Mouse (Mus musculus): ENCODE results near the gene Zfp398. TPM values are rescaled to one million over a fixed set of nuclear protein-coding genes. Genes with fewer than 3 reads are reported as not detected.
A peak's percentile ranks its signal among the peaks of the same experiment; 100 is the strongest.
"Not testable (repeated sequence)": the region's sequence is repeated elsewhere in the genome, so short reads cannot be mapped to it uniquely, and the experiment has no call there.

Zfp398 gene
- polyA plus RNA-seq, 1 experiment from 2014 or later, result 3.7 TPM

DNA sequence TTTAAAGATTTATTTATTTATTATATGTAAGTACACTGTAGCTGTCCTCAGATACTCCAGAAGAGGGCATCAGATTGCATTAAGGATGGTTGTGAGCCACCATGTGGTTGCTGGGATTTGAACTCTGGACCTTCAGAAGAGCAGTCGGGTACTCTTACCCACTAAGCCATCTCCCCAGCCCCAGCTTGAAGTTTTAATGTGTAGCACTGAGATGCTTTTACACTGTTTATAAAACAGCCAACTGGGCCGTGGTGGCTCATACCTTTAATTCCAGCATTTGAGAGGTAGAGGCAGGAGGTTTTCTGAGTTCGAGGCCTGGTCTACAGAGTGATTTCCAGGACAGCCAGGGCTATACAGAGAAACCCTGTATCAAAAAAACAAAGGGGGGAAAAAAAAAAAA lies 22.3 kb downstream of the Zfp398 start:
- not testable (repeated sequence) for H3K4me3 ChIP-seq; H3K4me1 ChIP-seq; H3K27me3 ChIP-seq (replicated peaks); H3K4me2 ChIP-seq; H3K9me3 ChIP-seq; H3K9ac ChIP-seq; ATAC-seq (ENCODE audit: extremely low read depth, insufficient number of reproducible peaks, low FRiP score, low TSS enrichment); H3K27ac ChIP-seq (replicated peaks)
- 82% methylated on average over 3 of the region's 3 CpGs for WGBS
- H3K36me3 ChIP-seq, result peaks cover 29% of the 10 kb centered on the region

DNA sequence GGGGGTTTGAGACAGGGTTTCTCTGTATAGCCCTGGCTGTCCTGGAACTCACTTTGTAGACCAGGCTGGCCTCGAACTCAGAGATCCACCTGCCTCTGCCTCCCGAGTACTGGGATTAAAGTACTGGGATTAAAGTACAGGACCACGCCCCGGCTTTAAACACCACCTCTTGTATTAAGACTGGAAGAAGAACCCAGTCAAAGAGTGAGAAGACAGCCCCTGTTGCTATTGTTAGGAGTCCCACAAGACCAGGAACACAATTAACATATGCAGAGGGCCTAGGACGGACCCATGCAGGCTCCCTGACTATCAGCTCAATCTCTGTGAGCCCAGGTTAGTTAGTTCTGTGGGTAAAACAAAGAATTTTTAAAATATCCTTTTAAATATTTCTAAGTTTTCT lies 36.8 kb downstream of the Zfp398 start:
- no peak overlapping the region for H3K27ac ChIP-seq (replicated peaks)
- ATAC-seq (ENCODE audit: extremely low read depth, insufficient number of reproducible peaks, low FRiP score, low TSS enrichment), result no peak
- 81% methylated on average over 5 of the region's 5 CpGs for WGBS

DNA sequence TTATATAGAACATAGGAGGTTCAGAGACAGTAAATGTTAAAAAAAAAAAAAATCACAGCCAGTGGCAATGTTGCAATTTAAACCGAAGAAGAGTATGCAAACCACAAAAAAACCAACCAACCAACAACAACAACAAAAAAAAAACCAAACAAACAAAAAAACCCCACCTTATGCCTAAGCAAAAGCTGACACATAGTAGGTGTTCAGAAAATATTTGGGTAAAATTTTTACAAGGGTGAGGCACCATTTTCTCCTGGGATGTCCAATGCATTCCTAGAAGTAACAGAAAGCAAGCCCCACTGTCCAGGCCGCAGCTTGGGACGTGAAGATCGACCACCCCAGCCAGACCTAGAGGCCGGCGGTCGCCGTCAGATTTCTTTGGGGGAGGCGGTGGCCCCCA lies 41.6 kb downstream of the Zfp398 start, which contains the start of gene Zfp282:
Zfp282 (plus strand) TSS at position 147 of the 400 bp plus-strand sequence.
- Histone ChIP-seq H3K9me3 (no peaks in the 10 kb centered on the region), H3K4me1 (peaks cover 19% of the 10 kb centered on the region), H3K27ac (replicated peaks) (peak within 1 kb of the TSS; percentile 98), H3K27me3 (replicated peaks) (no peaks in the 10 kb centered on the region), H3K4me3 (peak within 1 kb of the TSS; percentile 88), H3K9ac (peak within 1 kb of the TSS; percentile 96), H3K4me2 (peak within 1 kb of the TSS; percentile 92), H3K36me3 (peaks cover 25% of the 10 kb centered on the region)
- ATAC-seq (ENCODE audit: extremely low read depth, insufficient number of reproducible peaks, low FRiP score, low TSS enrichment), result no peak
- 7% methylated on average over 9 of the region's 9 CpGs for WGBS

More for the DNA sequence above, 36.8 kb downstream of the Zfp398 start:
- no peaks in the 10 kb centered on the region for H3K9me3 ChIP-seq
- H3K4me2 ChIP-seq, result no peak overlapping the region
- H3K9ac ChIP-seq, result no peak overlapping the region
- H3K27me3 ChIP-seq (replicated peaks), result no peaks in the 10 kb centered on the region
- H3K4me3 ChIP-seq, result no peak overlapping the region
- H3K4me1 ChIP-seq, result no peaks in the 10 kb centered on the region
- peaks cover 9% of the 10 kb centered on the region for H3K36me3 ChIP-seq

- Histone ChIP-seq H3K4me2 (peak overlapping the region; percentile 92), H3K9ac (peak overlapping the region; percentile 96), H3K36me3 (peaks cover 30% of the 10 kb centered on the region), H3K27me3 (replicated peaks) (no peaks in the 10 kb centered on the region), H3K4me1 (peaks cover 19% of the 10 kb centered on the region), H3K4me3 (peak overlapping the region; percentile 88), H3K27ac (replicated peaks) (peak overlapping the region; percentile 98), H3K9me3 (no peaks in the 10 kb centered on the region)
- peak; percentile 91 for ATAC-seq (ENCODE audit: extremely low read depth, insufficient number of reproducible peaks, low FRiP score, low TSS enrichment)
- WGBS, result under 1% methylated on average over 71 of the region's 71 CpGs
These were observed 42.1 kb downstream of the Zfp398 start for GRCm38 (mm10) chr6:47877461-47878132.

DNA sequence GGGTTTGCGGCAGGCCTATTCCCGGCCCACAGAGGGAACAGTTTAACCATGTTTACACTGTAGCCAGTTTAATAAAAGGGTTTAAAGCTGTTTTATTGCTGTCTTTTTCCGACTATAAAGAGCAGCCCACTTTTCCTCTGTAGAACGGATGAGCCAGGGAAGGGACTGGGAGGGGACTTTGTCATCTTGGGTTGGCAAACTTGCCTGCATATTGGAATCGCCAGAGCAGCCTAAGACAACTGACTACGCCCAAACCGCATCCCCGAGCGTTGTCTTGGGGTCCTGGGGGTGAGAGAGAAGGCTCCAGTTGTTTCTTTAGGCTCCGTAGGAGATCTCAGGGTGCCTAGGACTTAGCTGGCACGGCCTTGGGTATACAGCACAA lies 42.7 kb downstream of the Zfp398 start:
- Histone ChIP-seq H3K4me2 (peak overlapping the region; percentile 92), H3K4me3 (peak overlapping the region; percentile 88), H3K36me3 (peaks cover 35% of the 10 kb centered on the region), H3K4me1 (peaks cover 19% of the 10 kb centered on the region), H3K27ac (replicated peaks) (peak overlapping the region; percentile 98), H3K9ac (peak overlapping the region; percentile 96), H3K9me3 (no peaks in the 10 kb centered on the region), H3K27me3 (replicated peaks) (no peaks in the 10 kb centered on the region)
- ATAC-seq (ENCODE audit: extremely low read depth, insufficient number of reproducible peaks, low FRiP score, low TSS enrichment), result no peak
- WGBS, result under 1% methylated on average over 11 of the region's 11 CpGs

DNA sequence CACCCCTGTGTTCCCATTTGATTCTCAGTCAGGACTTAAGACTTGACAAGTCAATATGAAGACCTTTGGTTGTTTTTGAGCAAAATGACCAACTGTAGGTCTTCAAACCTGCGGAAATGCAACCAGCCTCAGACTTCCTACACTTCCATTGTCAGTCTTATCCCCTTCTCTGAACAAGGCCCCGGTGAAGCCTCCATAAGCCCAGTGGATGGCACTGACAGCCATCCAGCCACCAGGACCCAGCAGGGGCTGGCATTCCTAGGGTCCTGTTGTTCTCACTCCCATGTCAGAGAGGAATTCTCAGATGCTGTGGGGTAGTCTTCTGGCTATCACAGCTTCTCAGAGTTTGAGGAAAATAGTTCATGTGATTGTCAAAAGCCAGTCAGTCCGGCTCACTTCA lies 43.1 kb downstream of the Zfp398 start:
- Histone ChIP-seq H3K36me3 (peaks cover 40% of the 10 kb centered on the region), H3K9ac (peak overlapping the region; percentile 96), H3K27me3 (replicated peaks) (no peaks in the 10 kb centered on the region), H3K9me3 (no peaks in the 10 kb centered on the region), H3K4me3 (peak overlapping the region; percentile 88), H3K4me1 (peaks cover 19% of the 10 kb centered on the region), H3K4me2 (peak overlapping the region; percentile 92), H3K27ac (replicated peaks) (no peak overlapping the region)
- ATAC-seq (ENCODE audit: extremely low read depth, insufficient number of reproducible peaks, low FRiP score, low TSS enrichment), result no peak
- 56% methylated on average over 3 of the region's 3 CpGs for WGBS

DNA sequence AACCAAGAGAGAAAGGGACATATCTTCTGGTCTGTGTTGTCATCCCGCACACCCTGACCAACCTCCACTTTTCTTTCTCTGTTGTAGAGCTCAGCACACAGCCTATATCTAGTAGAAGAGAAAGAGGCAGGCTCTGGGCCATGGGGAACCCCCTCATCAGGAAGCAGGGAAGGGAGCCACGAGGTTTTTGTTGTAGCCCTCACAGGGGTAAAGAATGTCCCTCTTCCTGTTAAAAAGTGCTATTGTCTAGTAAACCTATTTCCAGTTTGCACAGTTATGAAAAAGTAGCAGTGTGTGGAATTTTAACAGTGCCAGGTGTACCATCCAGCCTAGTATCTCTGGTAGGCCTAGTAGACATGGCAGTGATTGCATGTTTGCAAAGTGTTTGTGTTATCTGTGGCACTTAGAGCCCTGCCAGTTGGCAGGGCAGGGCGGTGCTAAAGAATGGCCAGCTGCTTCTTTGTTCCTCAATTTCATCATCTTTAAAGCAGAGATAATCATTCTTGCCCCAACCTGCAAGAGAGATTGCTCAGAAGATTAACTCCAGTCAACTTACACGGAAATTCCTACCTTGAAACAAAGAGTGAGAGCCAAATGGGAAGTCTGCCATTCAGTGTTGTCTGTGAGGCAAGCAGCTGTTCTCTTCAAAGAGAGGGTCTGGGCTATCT lies 43.7 kb downstream of the Zfp398 start:
- H3K4me1 ChIP-seq, result peaks cover 19% of the 10 kb centered on the region
- peak overlapping the region; percentile 92 for H3K4me2 ChIP-seq
- peaks cover 46% of the 10 kb centered on the region for H3K36me3 ChIP-seq
- H3K9me3 ChIP-seq, result no peaks in the 10 kb centered on the region
- no peak for ATAC-seq (ENCODE audit: extremely low read depth, insufficient number of reproducible peaks, low FRiP score, low TSS enrichment)
- no peaks in the 10 kb centered on the region for H3K27me3 ChIP-seq (replicated peaks)
- H3K4me3 ChIP-seq, result peak overlapping the region; percentile 88
- WGBS, result 61% methylated on average over 4 of the region's 4 CpGs
- no peak overlapping the region for H3K27ac ChIP-seq (replicated peaks)
- H3K9ac ChIP-seq, result peak overlapping the region; percentile 96

GRCm38 (mm10) chr6:47880166-47880565 lies 44.7 kb downstream of the Zfp398 start:
- no peaks in the 10 kb centered on the region for H3K27me3 ChIP-seq (replicated peaks)
- no peak overlapping the region for H3K4me3 ChIP-seq
- WGBS, result 97% methylated on average over 10 of the region's 10 CpGs
- H3K36me3 ChIP-seq, result peaks cover 56% of the 10 kb centered on the region
- ATAC-seq (ENCODE audit: extremely low read depth, insufficient number of reproducible peaks, low FRiP score, low TSS enrichment), result no peak
- no peak overlapping the region for H3K9ac ChIP-seq
- no peak overlapping the region for H3K4me2 ChIP-seq
- H3K27ac ChIP-seq (replicated peaks), result no peak overlapping the region
- peaks cover 19% of the 10 kb centered on the region for H3K4me1 ChIP-seq
- no peaks in the 10 kb centered on the region for H3K9me3 ChIP-seq

DNA sequence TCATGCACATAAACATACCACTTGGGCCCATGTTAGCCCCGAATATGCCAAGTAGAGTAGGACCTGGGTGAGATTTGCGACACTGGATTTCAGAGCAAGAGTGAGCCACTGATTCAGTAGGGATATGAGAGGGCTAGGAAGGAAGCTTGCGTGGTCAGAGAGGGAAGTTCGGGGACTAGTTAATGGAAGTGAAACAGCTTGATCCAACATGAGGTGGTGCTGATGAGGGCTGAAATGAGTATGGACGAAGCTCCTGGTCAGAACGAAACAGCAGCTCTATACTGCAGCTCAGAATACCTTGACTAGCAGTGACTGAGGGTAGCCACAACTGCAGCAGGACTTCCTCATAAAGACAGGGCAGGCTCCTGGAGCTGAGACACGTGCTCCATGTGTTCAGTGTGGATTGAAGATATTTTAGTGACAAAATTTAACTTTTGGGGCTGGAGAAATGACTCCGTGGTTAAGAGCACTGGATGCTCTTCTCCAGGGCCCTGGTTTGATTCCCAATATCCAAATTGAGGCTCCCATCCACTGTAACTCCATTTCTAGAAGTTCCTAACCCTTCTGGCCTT lies 53.4 kb downstream of the Zfp398 start:
- Histone ChIP-seq H3K9ac (no peak overlapping the region), H3K27ac (replicated peaks) (no peak overlapping the region), H3K27me3 (replicated peaks) (no peaks in the 10 kb centered on the region), H3K36me3 (peaks cover 94% of the 10 kb centered on the region), H3K4me1 (no peaks in the 10 kb centered on the region), H3K4me3 (no peak overlapping the region), H3K4me2 (no peak overlapping the region), H3K9me3 (no peaks in the 10 kb centered on the region)
- WGBS, result 78% methylated on average over 8 of the region's 8 CpGs
- ATAC-seq (ENCODE audit: extremely low read depth, insufficient number of reproducible peaks, low FRiP score, low TSS enrichment), result no peak

DNA sequence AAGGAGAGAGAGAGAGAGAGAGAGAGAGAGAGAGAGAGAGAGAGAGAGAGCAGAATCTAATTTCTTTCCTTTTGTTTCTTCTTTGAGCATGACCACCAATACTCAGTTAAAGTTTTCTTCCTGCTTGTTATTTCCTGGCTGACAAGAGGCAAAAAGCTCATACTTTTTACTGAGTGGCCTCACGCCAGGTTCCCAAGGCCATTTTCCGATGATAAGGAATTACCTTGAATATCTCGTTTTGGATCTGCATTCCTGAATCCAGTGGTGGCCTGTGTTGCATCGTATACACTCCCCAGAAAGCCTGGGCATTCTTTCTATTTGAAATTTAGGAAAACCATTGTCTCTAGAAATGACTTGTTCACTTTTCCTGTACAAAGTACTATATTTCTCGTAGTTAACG lies 64.0 kb downstream of the Zfp398 start:
- Histone ChIP-seq H3K27ac (replicated peaks) (no peak overlapping the region), H3K4me2 (no peak overlapping the region), H3K4me1 (no peaks in the 10 kb centered on the region), H3K9me3 (peaks cover 3% of the 10 kb centered on the region; the same call in 1 of the 2 replicates), H3K27me3 (replicated peaks) (peaks cover 20% of the 10 kb centered on the region), H3K4me3 (no peak overlapping the region), H3K36me3 (peaks cover 75% of the 10 kb centered on the region), H3K9ac (no peak overlapping the region)
- WGBS, result 86% methylated on average over 6 of the region's 6 CpGs
- ATAC-seq (ENCODE audit: extremely low read depth, insufficient number of reproducible peaks, low FRiP score, low TSS enrichment), result no peak

GRCm38 (mm10) chr6:47903587-47903986 lies 68.1 kb downstream of the Zfp398 start:
- 80% methylated on average over 4 of the region's 4 CpGs for WGBS
- Histone ChIP-seq H3K36me3 (peaks cover 99% of the 10 kb centered on the region), H3K4me2 (no peak overlapping the region), H3K4me3 (no peak overlapping the region), H3K27ac (replicated peaks) (no peak overlapping the region), H3K4me1 (no peaks in the 10 kb centered on the region), H3K9me3 (peaks cover 6% of the 10 kb centered on the region; the same call in 1 of the 2 replicates), H3K9ac (no peak overlapping the region), H3K27me3 (replicated peaks) (peaks cover 32% of the 10 kb centered on the region)
- ATAC-seq (ENCODE audit: extremely low read depth, insufficient number of reproducible peaks, low FRiP score, low TSS enrichment), result no peak

Measured in heart, embryonic 13.5 days (tissue).